Mouse (Mus musculus) liver, postnatal 0 days (tissue): ENCODE measurements at regions not wholly inside any gene's neighbourhood (a gene's known extent, or its start where the extent isn't known, plus 50 kb on each side); places are given as distances from the start of the nearest gene placed in this dataset.

Experiments used
- CTCF ChIP-seq: sonication (generic); IDR thresholded peaks from 2 replicates; pipeline ENCODE4 v1.5.1; 2016; ENCODE audit warnings: antibody characterized with exemption, low read depth
- EP300 ChIP-seq: IDR thresholded peaks from 2 replicates; pipeline ENCODE4 v1.6.1; 2016; ENCODE audit warnings: antibody characterized with exemption, low read depth, mild to moderate bottlenecking

- TF ChIP-seq CTCF (no peak), EP300 (no peak)
Measured at GRCm38 (mm10) chr3:77993700-77994099, 1292.6 kb downstream of the Rapgef2 start.
